Mouse (Mus musculus) olfactory bulb, adult 2 months (tissue): ENCODE data around the gene Pigb.

ENCODE experiments used
- CTCF ChIP-seq: fragments of 200-500 bp; IDR thresholded peaks from 2 replicates; pipeline ENCODE4 v1.5.1; 2012; ENCODE audit warnings: low read depth, mild to moderate bottlenecking, low read length, moderate library complexity; ENCODE audit not compliant: insufficient read depth
- POLR2A ChIP-seq: fragments of 200-500 bp; IDR thresholded peaks from 2 replicates; pipeline ENCODE4 v1.6.1; 2012; ENCODE audit warnings: mild to moderate bottlenecking, low read depth, low read length, moderate library complexity; ENCODE audit not compliant: insufficient read depth

DNA sequence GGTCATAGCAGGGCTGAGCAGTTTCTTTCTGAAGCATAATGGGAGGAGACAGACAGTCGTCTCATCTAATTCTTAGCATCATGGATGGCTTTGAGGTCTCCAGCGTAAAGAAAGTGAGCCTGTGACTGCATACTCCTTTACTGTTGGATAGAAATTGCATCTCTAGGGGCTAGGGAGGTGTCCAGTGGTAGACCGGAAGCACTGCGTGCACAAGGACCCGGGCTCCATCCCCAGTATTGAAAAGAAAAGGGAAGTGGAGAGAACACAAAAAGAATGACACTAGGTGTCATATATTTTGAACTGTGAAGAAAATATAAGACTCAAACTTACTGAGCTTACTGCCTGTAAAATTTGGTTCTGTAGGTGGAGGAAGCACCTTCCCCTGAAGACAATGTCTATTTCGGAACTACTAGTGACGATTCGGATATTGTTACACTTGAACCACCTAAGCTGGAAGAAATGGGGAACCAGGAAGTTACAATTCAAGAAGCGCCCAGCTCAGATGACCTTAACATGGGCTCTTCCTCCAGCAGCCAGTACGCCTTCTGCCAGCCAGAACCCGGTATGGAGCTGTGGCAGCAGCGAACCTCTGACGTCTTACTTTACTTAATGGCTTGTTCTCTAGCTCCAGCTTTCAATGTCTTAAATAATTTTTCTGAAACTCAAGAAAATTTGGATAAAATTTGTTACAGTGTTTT is 38.7 kb downstream of the Pigb start:
- no peak for TF ChIP-seq CTCF
- TF ChIP-seq POLR2A, result no peak
